Mouse (Mus musculus) bone marrow, adult 2 months (tissue): ENCODE measurements at regions not wholly inside any gene's neighbourhood (a gene's known extent, or its start where the extent isn't known, plus 50 kb on each side); places are given as distances from the start of the nearest gene placed in this dataset.

ENCODE experiments used
- CTCF ChIP-seq: fragments of 200-500 bp; IDR thresholded peaks from 2 replicates; pipeline ENCODE4 v1.5.1; 2011; ENCODE audit warnings: low read length, control low read depth; ENCODE audit not compliant: control insufficient read depth, insufficient read depth
- POLR2A ChIP-seq: fragments of 200-500 bp; IDR thresholded peaks from 2 replicates; pipeline ENCODE4 v1.6.1; 2011; ENCODE audit warnings: low read depth, mild to moderate bottlenecking, control low read depth, low read length, borderline replicate concordance; ENCODE audit not compliant: control insufficient read depth

DNA sequence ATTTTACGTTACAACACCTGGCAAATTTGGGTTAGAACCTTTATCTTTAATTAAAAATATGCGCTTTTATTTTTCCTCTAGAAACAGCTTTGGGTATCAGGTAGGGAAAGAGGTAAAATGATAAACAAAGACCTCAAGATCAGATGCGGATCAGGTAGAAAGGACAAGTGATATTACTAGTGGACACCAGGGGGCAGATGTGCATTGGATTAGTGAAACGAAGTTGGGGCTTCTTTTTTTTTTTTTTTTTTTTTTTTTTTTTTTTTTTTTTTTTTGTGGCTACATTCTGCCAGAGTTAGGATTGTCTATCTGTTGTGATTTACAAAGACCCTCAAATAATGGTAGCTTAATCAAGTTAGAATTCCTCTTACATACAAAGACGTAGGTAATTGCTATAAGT lies 153.8 kb downstream of the Cd109 start:
- TF ChIP-seq POLR2A, result no peak
- no peak for TF ChIP-seq CTCF
